Mouse (Mus musculus): ENCODE measurements around the gene Srpk2. TPM values are rescaled to one million over a fixed set of nuclear protein-coding genes. Genes with fewer than 3 reads are reported as not detected.

Srpk2 gene
- polyA plus RNA-seq, 1 experiment from 2014 or later = 30.5 TPM

DNA sequence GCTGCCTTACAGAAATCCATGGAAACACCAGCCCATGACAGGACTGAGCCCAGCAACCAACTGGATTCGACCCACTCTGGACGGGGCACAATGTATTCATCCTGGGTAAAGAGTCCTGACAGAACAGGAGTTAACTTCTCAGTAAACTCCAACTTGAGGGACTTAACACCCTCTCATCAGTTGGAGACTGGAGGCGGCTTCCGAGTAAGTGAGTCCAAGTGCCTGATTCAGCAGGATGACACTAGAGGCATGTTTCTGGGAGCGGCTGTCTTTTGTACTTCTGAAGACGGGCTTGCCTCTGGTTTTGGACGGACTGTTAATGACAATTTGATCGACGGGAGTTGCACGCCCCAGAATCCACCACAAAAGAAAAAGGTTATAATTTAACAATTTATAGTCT is 186.5 kb downstream of the Srpk2 start:
- H3K36me3 ChIP-seq (ENCODE audit: control insufficient read depth, insufficient read depth, low read length) = peaks cover 26% of the 10 kb centered on the region
- no peaks in the 10 kb centered on the region for H3K9me3 ChIP-seq (ENCODE audit: control insufficient read depth, low read length)
- WGBS = 93% methylated on average over 10 of the region's 10 CpGs
- H3K9ac ChIP-seq (ENCODE audit: low read depth, low read length) = no peak overlapping the region
- H3K4me3 ChIP-seq (ENCODE audit: low read length) = no peak overlapping the region
- no peak overlapping the region for H3K27ac ChIP-seq (ENCODE audit: low read length)
- no peaks in the 10 kb centered on the region for H3K4me1 ChIP-seq (ENCODE audit: control insufficient read depth, insufficient read depth, low read length)
- no peaks in the 10 kb centered on the region for H3K27me3 ChIP-seq (replicated peaks; ENCODE audit: control insufficient read depth, insufficient read depth, low read length)
- no peak for ATAC-seq
- no peak overlapping the region for H3K4me2 ChIP-seq (ENCODE audit: low read depth, low read length)

DNA sequence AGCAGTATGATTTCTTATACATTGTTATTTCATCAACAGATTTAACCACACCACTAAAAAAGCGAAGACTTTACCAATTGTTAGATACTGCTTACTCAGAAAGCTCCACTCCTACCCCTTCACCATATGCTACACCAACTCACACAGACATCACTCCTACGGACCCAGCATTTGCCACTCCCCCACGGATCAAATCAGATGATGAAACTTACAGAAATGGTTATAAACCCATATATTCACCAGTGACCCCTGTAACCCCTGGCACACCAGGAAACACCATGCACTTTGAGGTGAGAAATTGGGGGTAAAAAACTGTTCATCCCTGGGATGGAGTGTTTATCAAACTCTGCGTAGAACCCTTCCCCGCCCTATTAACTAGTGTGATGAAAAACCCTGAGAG is 187.5 kb downstream of the Srpk2 start:
- Histone ChIP-seq H3K9me3 (ENCODE audit: control insufficient read depth, low read length) (no peaks in the 10 kb centered on the region), H3K36me3 (ENCODE audit: control insufficient read depth, insufficient read depth, low read length) (peaks cover 23% of the 10 kb centered on the region), H3K27ac (ENCODE audit: low read length) (no peak overlapping the region), H3K4me1 (ENCODE audit: control insufficient read depth, insufficient read depth, low read length) (no peaks in the 10 kb centered on the region), H3K4me3 (ENCODE audit: low read length) (no peak overlapping the region), H3K4me2 (ENCODE audit: low read depth, low read length) (no peak overlapping the region), H3K9ac (ENCODE audit: low read depth, low read length) (no peak overlapping the region), H3K27me3 (replicated peaks; ENCODE audit: control insufficient read depth, insufficient read depth, low read length) (no peaks in the 10 kb centered on the region)
- ATAC-seq = no peak
- WGBS = 90% methylated on average over 5 of the region's 5 CpGs

DNA sequence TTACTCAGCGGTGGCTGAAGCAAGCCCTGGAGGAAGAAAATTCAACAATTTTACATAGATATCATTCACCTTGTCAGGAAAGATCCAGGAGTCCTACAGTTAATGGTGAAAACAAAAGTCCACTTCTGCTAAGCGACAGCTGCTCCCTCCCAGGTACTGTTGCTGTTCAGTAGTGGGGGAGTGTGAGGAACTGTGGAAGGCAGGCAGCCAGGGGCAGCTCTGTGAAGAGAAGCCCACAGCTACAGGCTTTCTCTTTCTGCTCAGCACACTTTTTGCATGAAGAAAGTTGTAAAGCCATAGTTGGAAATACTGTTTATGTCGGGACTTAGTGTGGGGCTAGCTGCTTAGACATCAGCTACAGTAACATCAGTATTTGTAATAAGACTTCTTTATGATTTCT is 188.0 kb downstream of the Srpk2 start:
- Histone ChIP-seq H3K27ac (ENCODE audit: low read length) (no peak overlapping the region), H3K4me2 (ENCODE audit: low read depth, low read length) (no peak overlapping the region), H3K4me1 (ENCODE audit: control insufficient read depth, insufficient read depth, low read length) (no peaks in the 10 kb centered on the region), H3K9ac (ENCODE audit: low read depth, low read length) (no peak overlapping the region), H3K4me3 (ENCODE audit: low read length) (no peak overlapping the region), H3K27me3 (replicated peaks; ENCODE audit: control insufficient read depth, insufficient read depth, low read length) (no peaks in the 10 kb centered on the region), H3K36me3 (ENCODE audit: control insufficient read depth, insufficient read depth, low read length) (peaks cover 25% of the 10 kb centered on the region), H3K9me3 (ENCODE audit: control insufficient read depth, low read length) (no peaks in the 10 kb centered on the region)
- no peak for ATAC-seq
- 79% methylated on average over 3 of the region's 3 CpGs for WGBS

DNA sequence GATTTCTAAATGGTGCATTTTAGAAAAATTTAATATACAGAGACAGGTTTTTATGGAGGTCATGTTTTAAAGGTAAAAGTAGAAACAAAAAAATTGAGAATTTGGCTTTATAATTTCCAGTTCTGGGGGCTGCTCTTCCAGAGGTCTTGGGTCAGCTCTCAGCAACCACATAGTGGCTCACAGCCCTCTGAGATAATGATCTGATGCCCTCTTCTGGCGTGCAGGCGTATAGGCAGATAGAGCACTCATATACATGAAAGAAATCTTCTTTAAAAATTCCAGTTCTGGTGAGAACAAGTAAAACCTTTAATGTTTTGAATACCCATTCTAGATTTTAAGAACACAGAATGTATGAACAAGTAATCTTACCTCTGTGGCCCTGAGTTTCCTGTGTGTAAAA is 193.6 kb downstream of the Srpk2 start:
- Histone ChIP-seq H3K4me2 (ENCODE audit: low read depth, low read length) (no peak overlapping the region), H3K4me3 (ENCODE audit: low read length) (no peak overlapping the region), H3K27me3 (replicated peaks; ENCODE audit: control insufficient read depth, insufficient read depth, low read length) (no peaks in the 10 kb centered on the region), H3K9me3 (ENCODE audit: control insufficient read depth, low read length) (no peaks in the 10 kb centered on the region), H3K36me3 (ENCODE audit: control insufficient read depth, insufficient read depth, low read length) (peaks cover 7% of the 10 kb centered on the region), H3K9ac (ENCODE audit: low read depth, low read length) (no peak overlapping the region), H3K4me1 (ENCODE audit: control insufficient read depth, insufficient read depth, low read length) (no peaks in the 10 kb centered on the region), H3K27ac (ENCODE audit: low read length) (no peak overlapping the region)
- no peak; the same call in 1 of the 2 replicates for ATAC-seq
- 57% methylated on average over 2 of the region's 2 CpGs for WGBS

DNA sequence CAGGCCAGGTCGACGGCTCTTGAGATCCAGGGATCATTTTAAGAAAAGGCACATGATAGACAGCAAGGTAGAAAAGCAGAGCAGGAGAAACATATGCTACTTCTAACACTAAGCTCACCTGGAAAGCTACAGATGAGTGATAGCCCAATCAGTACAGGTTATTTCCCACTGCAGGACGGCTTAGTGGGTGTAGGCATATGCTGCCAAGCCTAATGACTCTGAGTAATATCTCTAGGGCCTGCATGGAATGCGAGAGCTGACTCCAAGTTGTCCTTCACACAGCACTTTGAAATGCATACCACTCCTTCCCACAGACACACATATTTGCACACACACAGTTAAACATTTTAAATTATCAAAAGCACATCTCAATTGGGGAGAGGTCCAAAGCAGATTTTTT is 195.2 kb downstream of the Srpk2 start:
- 80% methylated on average over 4 of the region's 4 CpGs for WGBS
- H3K4me1 ChIP-seq (ENCODE audit: control insufficient read depth, insufficient read depth, low read length) = no peaks in the 10 kb centered on the region
- H3K4me3 ChIP-seq (ENCODE audit: low read length) = no peak overlapping the region
- H3K9me3 ChIP-seq (ENCODE audit: control insufficient read depth, low read length) = no peaks in the 10 kb centered on the region
- no peak overlapping the region for H3K27ac ChIP-seq (ENCODE audit: low read length)
- no peak overlapping the region for H3K4me2 ChIP-seq (ENCODE audit: low read depth, low read length)
- ATAC-seq = no peak
- H3K36me3 ChIP-seq (ENCODE audit: control insufficient read depth, insufficient read depth, low read length) = peaks cover 9% of the 10 kb centered on the region; the same call in 1 of the 2 replicates
- H3K9ac ChIP-seq (ENCODE audit: low read depth, low read length) = no peak overlapping the region
- no peaks in the 10 kb centered on the region for H3K27me3 ChIP-seq (replicated peaks; ENCODE audit: control insufficient read depth, insufficient read depth, low read length)

DNA sequence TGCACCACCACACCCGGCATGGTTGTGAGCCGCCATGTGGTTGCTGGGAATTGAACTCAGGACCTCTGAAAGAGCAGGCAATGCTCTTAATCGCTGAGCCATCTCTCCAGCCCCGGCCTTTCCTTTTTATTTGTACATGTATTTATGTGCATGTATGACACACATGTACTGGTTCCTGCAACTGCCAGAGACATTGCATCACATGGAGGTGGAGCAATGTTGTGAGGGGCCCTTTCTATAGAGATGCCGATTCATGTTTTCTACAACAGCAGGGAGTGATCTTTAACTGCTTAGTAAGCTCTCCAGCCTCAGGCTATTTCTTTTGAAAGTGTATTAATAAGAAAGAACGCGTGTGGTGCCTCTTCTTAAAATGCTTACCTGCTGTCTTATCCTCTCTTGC is 200.6 kb downstream of the Srpk2 start:
- H3K9me3 ChIP-seq (ENCODE audit: control insufficient read depth, low read length) = no peaks in the 10 kb centered on the region

DNA sequence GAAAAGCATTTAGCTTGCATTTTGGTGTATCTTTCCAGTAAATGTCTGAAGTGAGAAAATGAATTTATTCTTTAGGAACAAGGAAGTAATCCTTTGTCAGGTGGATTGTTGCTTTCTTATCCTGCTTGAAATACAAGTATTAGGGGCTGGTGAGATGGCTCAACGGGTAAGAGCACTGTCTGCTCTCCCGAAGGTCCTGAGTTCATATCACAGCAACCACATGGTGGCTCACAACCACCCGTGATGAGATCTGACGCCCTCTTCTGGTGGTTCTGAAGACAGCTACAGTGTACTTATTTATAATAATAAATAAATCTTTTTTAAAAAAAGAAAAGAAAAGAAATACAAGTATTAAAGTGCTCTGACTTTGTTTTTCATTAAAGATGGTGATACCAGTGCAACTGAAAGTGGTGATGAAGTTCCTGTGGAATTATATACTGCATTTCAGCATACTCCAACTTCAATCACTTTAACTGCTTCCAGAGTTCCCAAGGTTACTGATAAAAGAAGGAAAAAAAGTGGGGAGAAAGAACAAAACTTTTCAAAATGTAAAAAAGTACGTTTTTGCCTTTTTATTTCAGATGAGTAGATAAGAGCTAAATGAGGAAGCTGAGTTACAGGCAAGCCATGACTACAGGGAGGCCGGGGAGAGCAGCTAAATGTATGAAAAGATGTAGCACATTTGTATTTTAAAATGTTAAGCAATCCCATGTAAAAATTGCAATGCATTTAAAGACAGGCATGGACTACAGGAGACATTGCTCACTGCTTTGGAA is 211.1 kb downstream of the Srpk2 start:
- no peaks in the 10 kb centered on the region for H3K4me1 ChIP-seq (ENCODE audit: control insufficient read depth, insufficient read depth, low read length)

More for the DNA sequence above, 200.6 kb downstream of the Srpk2 start:
- 91% methylated on average over 7 of the region's 7 CpGs for WGBS
- Histone ChIP-seq H3K36me3 (ENCODE audit: control insufficient read depth, insufficient read depth, low read length) (peaks cover 9% of the 10 kb centered on the region), H3K27ac (ENCODE audit: low read length) (no peak overlapping the region), H3K4me1 (ENCODE audit: control insufficient read depth, insufficient read depth, low read length) (no peaks in the 10 kb centered on the region), H3K4me2 (ENCODE audit: low read depth, low read length) (no peak overlapping the region), H3K27me3 (replicated peaks; ENCODE audit: control insufficient read depth, insufficient read depth, low read length) (no peaks in the 10 kb centered on the region), H3K4me3 (ENCODE audit: low read length) (no peak overlapping the region), H3K9ac (ENCODE audit: low read depth, low read length) (no peak overlapping the region)
- ATAC-seq = no peak

DNA sequence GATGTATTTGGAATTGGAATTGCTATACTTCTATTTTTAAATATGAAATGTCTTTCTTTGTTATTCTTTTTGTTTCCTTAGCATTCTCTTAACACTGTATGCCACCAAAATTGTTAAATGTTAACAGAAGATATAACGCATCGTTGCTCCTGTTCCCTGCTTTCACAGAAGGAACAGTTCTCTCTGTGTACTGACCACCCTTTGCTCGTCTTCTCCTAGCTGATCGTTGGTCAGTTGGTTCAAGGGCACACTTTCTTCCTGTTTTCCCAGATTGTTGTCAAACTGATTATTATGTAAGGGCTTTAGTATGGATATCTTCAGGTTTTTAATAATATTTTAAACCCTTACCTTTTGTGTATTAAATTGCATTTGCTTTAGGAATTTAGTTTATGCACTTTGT is 217.9 kb downstream of the Srpk2 start:
- H3K27ac ChIP-seq (ENCODE audit: low read length) = no peak overlapping the region
- WGBS = 86% methylated on average over 4 of the region's 4 CpGs
- no peaks in the 10 kb centered on the region; the same call in 1 of the 2 replicates for H3K4me1 ChIP-seq (ENCODE audit: control insufficient read depth, insufficient read depth, low read length)
- ATAC-seq = no peak
- no peak overlapping the region for H3K4me3 ChIP-seq (ENCODE audit: low read length)
- peaks cover 7% of the 10 kb centered on the region; the same call in 1 of the 2 replicates for H3K36me3 ChIP-seq (ENCODE audit: control insufficient read depth, insufficient read depth, low read length)
- H3K27me3 ChIP-seq (replicated peaks; ENCODE audit: control insufficient read depth, insufficient read depth, low read length) = no peaks in the 10 kb centered on the region
- no peaks in the 10 kb centered on the region for H3K9me3 ChIP-seq (ENCODE audit: control insufficient read depth, low read length)
- no peak overlapping the region for H3K9ac ChIP-seq (ENCODE audit: low read depth, low read length)
- H3K4me2 ChIP-seq (ENCODE audit: low read depth, low read length) = no peak overlapping the region

More for the DNA sequence above, 211.1 kb downstream of the Srpk2 start:
- H3K27me3 ChIP-seq (replicated peaks; ENCODE audit: control insufficient read depth, insufficient read depth, low read length) = no peaks in the 10 kb centered on the region
- no peak for ATAC-seq
- WGBS = 75% methylated on average over 6 of the region's 6 CpGs
- H3K9me3 ChIP-seq (ENCODE audit: control insufficient read depth, low read length) = no peaks in the 10 kb centered on the region
- peaks cover 13% of the 10 kb centered on the region for H3K36me3 ChIP-seq (ENCODE audit: control insufficient read depth, insufficient read depth, low read length)
- no peak overlapping the region for H3K9ac ChIP-seq (ENCODE audit: low read depth, low read length)
- H3K4me3 ChIP-seq (ENCODE audit: low read length) = no peak overlapping the region
- H3K27ac ChIP-seq (ENCODE audit: low read length) = no peak overlapping the region
- H3K4me2 ChIP-seq (ENCODE audit: low read depth, low read length) = no peak overlapping the region

DNA sequence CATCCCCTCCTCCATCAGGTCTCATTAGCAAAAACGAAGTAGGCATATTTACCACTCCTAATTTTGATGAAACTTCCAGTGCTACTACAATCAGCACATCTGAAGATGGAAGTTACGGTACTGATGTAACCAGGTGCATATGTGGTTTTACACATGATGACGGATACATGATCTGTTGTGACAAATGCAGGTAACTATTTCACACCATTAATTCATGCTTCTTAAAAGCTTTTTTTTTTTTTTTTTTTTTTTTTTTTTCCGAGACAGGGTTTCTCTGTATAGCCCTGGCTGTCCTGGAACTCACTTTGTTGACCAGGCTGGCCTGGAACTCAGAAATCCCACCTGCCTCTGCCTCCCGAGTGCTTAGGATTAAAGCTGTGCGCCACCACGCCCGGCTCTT is 219.7 kb downstream of the Srpk2 start:
- H3K4me3 ChIP-seq (ENCODE audit: low read length) = no peak overlapping the region
- H3K9me3 ChIP-seq (ENCODE audit: control insufficient read depth, low read length) = no peaks in the 10 kb centered on the region
- peaks cover 3% of the 10 kb centered on the region; the same call in 1 of the 2 replicates for H3K36me3 ChIP-seq (ENCODE audit: control insufficient read depth, insufficient read depth, low read length)
- ATAC-seq = no peak
- H3K27ac ChIP-seq (ENCODE audit: low read length) = no peak overlapping the region
- no peak overlapping the region for H3K9ac ChIP-seq (ENCODE audit: low read depth, low read length)
- H3K4me2 ChIP-seq (ENCODE audit: low read depth, low read length) = no peak overlapping the region
- no peaks in the 10 kb centered on the region for H3K27me3 ChIP-seq (replicated peaks; ENCODE audit: control insufficient read depth, insufficient read depth, low read length)
- H3K4me1 ChIP-seq (ENCODE audit: control insufficient read depth, insufficient read depth, low read length) = no peaks in the 10 kb centered on the region; the same call in 1 of the 2 replicates
- WGBS = 89% methylated on average over 8 of the region's 8 CpGs
